Mouse (Mus musculus) embryo, embryonic 10.5 days (tissue): ENCODE results near the gene Dhx57.
"Not testable (repeated sequence)": the region's sequence is repeated elsewhere in the genome, so short reads cannot be mapped to it uniquely, and the experiment has no call there.

Experiments
- DNase-seq: peaks from one replicate; pipeline ENCODE4 v3.0.0-alpha.2; 2015; ENCODE audit warnings: low spot score

Gene Dhx57

DNA sequence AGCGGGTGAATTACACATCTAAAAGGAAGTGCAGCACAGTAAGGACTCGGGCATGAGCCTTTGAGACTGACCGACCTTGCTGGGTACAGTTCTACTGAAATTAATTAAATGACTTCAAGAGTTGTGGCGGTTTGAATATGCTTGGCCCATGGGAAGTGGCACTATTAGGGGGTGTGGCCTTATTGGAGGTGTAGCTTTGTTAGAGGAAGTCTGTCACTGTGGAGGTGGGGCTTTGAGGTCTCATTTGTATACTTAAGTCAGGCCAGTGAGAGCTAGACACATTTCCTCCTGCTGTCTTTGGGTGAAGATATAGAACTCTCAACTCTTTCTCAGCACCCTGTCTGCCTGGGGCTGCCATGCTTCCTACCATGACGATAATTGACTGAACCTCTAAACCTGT lies 35.9 kb downstream of the Dhx57 start:
- no peak for DNase-seq

GRCm38 (mm10) chr17:80252757-80253525 lies 37.3 kb downstream of the Dhx57 start:
- no peak for DNase-seq

- peak; percentile 56 for DNase-seq
Measured at GRCm38 (mm10) chr17:80243116-80243515, 47.2 kb downstream of the Dhx57 start.

DNA sequence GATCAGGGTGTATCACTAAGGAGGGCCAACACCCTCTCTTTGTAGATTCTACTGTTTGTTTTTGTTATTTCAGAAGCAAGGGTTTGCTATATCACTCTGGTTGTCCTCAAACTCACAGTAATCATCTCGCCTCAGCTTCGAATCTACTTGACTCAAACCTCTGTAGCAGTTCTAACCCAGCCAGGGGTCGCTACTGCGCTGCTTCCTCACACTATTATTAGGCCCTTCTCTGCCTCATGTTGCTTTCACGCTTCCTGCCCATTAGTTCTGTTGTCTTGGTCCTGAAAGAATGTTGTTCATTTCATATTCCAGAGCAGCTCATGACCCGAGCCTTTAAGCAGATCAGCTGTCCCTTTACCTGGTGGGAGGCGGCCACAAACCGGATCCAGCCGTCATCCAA lies 48.7 kb downstream of the Dhx57 start:
- no peak for DNase-seq

- no peak for DNase-seq
Measured at GRCm38 (mm10) chr17:80237475-80237874, 52.8 kb downstream of the Dhx57 start.

GRCm38 (mm10) chr17:80236805-80237204 lies 53.5 kb downstream of the Dhx57 start:
- DNase-seq: no peak

GRCm38 (mm10) chr17:80235477-80235876 lies 54.8 kb downstream of the Dhx57 start:
- DNase-seq: no peak

- DNase-seq: no peak
Measured at GRCm38 (mm10) chr17:80234376-80234775, 55.9 kb downstream of the Dhx57 start.

DNA sequence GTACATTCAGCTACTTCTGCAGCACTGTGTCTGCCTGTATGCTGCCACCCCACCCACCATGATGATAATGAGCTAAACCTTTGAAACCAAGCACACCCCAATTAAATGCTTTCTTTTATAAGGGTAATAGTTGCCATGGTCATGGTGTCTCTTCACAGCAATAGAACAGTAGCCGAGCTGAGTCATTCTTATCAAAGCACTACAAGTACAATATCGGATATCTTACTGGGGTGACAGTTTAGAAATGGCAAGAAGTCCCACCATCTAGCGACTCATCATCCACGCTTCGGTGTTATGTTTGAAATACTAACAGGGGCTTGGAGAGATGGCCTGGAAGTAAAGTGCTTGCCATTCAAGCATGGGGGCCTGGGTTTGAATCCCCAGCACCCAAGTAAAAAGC lies 56.4 kb downstream of the Dhx57 start:
- DNase-seq: no peak

DNA sequence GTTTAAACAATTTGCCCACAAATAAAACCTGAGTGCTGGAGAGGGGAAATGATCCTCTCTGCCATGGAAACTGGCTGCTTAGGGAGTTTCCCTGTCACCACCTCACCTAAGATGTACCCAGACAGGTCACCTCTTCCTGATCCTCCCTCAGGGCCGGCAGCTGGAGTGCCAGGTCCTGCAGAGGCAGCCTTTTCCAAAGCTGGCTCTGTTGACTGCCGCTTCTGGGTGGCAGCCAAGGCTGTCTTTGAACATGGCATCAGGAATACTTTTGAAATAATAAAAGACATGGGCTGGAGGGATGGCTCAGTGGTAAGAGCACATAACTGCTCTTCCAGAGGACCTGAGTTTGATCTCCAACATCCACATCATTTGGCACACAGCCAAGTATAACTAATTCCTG lies 60.9 kb downstream of the Dhx57 start:
- no peak for DNase-seq

- DNase-seq: not testable (repeated sequence)
Measured at GRCm38 (mm10) chr17:80225142-80225541, 65.1 kb downstream of the Dhx57 start.

- DNase-seq: peak; percentile 97
Measured at GRCm38 (mm10) chr17:80224326-80225116, 65.8 kb downstream of the Dhx57 start, which contains the start of gene Gemin6. Gemin6 (plus strand) TSS chr17:80224441.

GRCm38 (mm10) chr17:80223829-80224228 lies 66.4 kb downstream of the Dhx57 start:
- DNase-seq: no peak

DNA sequence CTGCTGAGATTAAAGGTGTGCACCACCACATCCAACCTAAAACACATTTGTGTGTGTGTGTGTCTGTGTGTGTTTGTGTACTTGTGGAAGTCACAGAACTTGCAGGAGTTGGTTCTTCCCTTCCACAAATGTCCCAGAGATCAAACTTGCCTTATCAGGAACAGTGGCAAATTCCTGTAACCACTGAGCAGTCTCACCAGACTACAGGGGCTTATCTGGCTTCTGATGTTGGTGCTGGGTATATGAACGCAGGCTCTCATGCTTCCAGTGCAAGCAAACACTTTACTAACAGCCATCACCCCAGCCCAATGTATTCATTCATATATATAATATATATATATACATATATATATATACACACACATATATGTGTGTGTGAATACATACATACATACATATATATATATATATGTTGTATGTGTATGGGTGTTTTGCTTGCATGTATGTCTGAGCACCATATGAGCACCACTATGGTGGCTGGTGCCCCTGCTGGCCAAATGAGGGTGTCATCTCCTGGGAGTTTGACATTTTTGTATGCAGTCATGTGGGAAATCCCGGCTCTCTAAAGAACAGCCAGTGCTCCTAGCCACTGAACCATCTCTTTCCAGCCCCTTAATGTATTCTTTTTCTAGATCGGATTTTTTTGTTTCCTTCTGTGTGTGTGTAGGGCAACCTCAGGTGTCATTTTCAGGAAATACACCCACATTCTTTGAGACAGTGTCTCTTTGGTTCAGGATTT lies 68.2 kb downstream of the Dhx57 start:
- DNase-seq: no peak

DNA sequence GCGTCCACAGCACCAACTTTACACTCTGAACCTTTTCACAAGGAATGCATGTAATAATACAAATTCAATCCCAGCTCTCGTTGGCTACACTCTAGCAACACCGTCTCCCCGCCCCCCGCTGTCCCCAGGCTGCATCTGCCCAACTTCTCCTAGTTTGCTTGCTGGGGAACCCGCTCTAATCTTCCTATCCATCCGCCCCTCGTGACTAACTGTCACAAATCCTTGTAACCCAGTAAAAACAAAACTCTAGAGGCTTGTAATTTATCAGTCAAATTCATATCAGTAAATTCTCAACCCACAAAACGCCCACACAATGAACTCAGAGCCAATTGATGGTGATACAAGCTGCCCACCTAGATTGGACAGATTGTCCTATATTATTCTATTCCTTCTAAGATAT lies 69.1 kb downstream of the Dhx57 start:
- DNase-seq: no peak

DNA sequence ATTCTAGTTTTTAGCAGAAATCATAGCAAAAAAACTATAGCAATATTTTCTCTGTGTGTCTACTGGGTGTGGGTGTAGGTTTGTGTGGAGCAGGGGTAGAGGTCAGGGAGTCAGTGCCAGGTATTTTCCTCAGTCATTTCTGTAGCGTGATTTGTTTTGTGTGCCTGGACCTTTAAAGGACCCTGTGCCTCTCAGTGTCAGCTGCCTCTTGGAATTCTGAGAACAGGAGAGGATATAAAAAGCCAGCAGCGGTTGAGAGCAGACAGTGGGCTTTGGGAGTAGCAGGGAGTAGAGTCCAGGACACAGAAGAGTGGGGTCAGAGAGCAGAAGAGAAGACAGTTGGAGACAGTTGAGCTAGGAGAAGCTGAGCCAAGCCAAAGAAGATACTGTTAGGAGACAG lies 70.1 kb downstream of the Dhx57 start:
- no peak for DNase-seq

DNA sequence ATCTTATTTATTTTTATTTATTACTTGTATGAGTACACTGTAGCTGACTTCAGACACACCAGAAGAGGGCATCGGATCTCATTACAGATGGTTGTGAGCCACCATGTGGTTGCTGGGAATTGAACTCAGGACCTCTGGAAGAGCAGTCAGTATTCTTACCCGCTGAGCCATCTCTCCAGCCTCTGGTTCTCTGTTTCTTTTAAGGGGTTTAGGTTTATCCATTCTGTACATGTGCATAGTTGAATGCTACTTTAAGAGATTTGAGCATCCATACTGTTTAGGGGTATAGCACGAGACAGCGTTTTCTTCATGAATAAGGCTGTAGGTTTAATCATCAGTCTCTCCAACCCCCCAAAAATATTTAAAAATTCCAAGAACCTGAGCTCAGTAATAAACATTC lies 76.3 kb downstream of the Dhx57 start:
- DNase-seq: not testable (repeated sequence)

- peak; percentile 100 for DNase-seq
Measured at GRCm38 (mm10) chr17:80206671-80207581, 83.3 kb downstream of the Dhx57 start, which contains the start of the genes Srsf7 and Ttc39d. Srsf7 (minus strand) TSS chr17:80207307. Ttc39d (plus strand) TSS chr17:80207460.

- DNase-seq: peak; percentile 69
Measured at GRCm38 (mm10) chr17:80206301-80206670, 84.0 kb downstream of the Dhx57 start.

DNA sequence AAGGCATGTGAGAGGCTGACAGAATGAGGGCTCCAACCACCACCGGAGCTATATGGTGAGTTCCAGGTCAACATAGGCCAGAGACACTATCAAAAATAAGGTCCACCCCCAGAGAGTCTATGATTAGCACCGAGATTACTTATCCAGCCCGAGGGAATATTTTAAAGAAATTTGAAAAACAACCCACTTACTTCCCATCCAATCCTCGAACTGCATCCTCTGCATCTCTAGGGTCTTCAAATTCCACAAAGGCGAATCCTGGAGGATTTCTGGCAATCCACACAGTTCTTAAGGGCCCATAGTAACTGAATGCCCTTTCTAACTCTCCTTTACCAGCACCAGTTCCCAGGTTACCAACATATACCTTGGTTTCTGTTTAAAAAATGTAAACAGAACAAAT lies 84.6 kb downstream of the Dhx57 start:
- DNase-seq: peak; percentile 16

DNA sequence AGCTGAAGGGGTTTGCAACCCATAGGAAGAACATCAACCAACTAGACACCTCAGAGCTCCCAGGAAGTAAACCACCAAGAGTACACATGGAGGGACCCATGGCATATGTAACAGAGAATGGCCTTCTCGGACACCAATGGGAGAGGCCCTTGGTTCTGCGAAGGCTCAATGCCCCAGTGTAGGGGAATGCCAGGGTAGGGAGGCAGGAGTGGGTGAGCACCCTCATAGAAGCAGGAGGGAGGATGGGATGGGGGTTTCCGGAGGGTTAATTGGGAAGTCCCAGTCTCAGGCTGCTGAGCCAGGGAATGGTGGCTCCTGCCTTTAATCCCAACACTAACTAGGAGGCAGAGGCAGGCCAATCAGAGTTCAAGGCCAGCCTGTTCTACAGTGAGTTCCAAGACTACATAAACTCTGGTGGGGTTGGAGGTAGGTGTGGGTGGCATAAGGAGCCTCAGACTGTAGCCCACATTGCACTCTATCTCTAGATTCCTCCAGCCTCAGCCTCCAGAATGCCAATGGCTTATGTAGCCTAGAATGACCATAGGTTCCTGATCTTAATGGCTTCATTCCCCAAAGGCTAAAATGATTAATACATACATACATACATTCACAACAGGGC lies 91.0 kb downstream of the Dhx57 start:
- no peak for DNase-seq
